Mouse (Mus musculus) B cell, adult 2 months (primary cell): ENCODE data around the gene Ndufs1.
"Not testable (repeated sequence)": the region's sequence is repeated elsewhere in the genome, so short reads cannot be mapped to it uniquely, and the experiment has no call there.

Experiments used
- DNase-seq, 2 experiments: peaks; one replicate each; pipeline ENCODE4 v3.0.0; 2022

Gene Ndufs1

GRCm38 (mm10) chr1:63176604-63177421 lies at the start of gene Ndufs1, which contains the start of gene Eef1b2:
Gene Ndufs1, minus strand, starts transcription at chr1:63176833.
Gene Eef1b2, plus strand, starts transcription at chr1:63176825.
- DNase-seq, result peak; percentile 92 to 93

GRCm38 (mm10) chr1:63225890-63226289 lies 49.3 kb upstream of the Ndufs1 start:
- no peak for DNase-seq

- no peak for DNase-seq
Measured at GRCm38 (mm10) chr1:63225009-63225408, 48.4 kb upstream of the Ndufs1 start.

- DNase-seq, result no peak
Measured at GRCm38 (mm10) chr1:63219277-63219676, 42.6 kb upstream of the Ndufs1 start.

- no peak for DNase-seq
Measured at GRCm38 (mm10) chr1:63214631-63215030, 38.0 kb upstream of the Ndufs1 start.

- no peak for DNase-seq
Measured at GRCm38 (mm10) chr1:63214271-63214558, 37.6 kb upstream of the Ndufs1 start, which contains the start of gene Gpr1. Gene Gpr1, minus strand, starts transcription at chr1:63214543.

GRCm38 (mm10) chr1:63213478-63214270 lies 37.0 kb upstream of the Ndufs1 start:
- DNase-seq, result no peak

- no peak for DNase-seq
Measured at GRCm38 (mm10) chr1:63209861-63210529, 33.4 kb upstream of the Ndufs1 start.

GRCm38 (mm10) chr1:63207607-63208006 lies 31.0 kb upstream of the Ndufs1 start:
- no peak for DNase-seq

- no peak for DNase-seq
Measured at GRCm38 (mm10) chr1:63204660-63205394, 28.2 kb upstream of the Ndufs1 start.

GRCm38 (mm10) chr1:63203950-63204659 lies 27.5 kb upstream of the Ndufs1 start:
- DNase-seq, result no peak

GRCm38 (mm10) chr1:63203471-63203870 lies 26.8 kb upstream of the Ndufs1 start:
- DNase-seq, result no peak

GRCm38 (mm10) chr1:63201672-63202071 lies 25.0 kb upstream of the Ndufs1 start:
- DNase-seq, result no peak

- no peak for DNase-seq
Measured at GRCm38 (mm10) chr1:63200322-63200721, 23.7 kb upstream of the Ndufs1 start.

- DNase-seq, result no peak
Measured at GRCm38 (mm10) chr1:63199387-63199786, 22.8 kb upstream of the Ndufs1 start.

- DNase-seq, result no peak
Measured at GRCm38 (mm10) chr1:63195848-63196512, 19.3 kb upstream of the Ndufs1 start.

- no peak for DNase-seq
Measured at GRCm38 (mm10) chr1:63192306-63193065, 15.9 kb upstream of the Ndufs1 start.

GRCm38 (mm10) chr1:63190851-63191250 lies 14.2 kb upstream of the Ndufs1 start:
- DNase-seq, result no peak

- no peak for DNase-seq
Measured at GRCm38 (mm10) chr1:63188536-63188935, 11.9 kb upstream of the Ndufs1 start.

- not testable (repeated sequence) for DNase-seq
Measured at GRCm38 (mm10) chr1:63185430-63185829, 8.8 kb upstream of the Ndufs1 start.
